Mouse (Mus musculus) left cerebral cortex, adult 2 months (tissue): ENCODE measurements around the gene Dppa5a. TPM values are rescaled to one million over a fixed set of nuclear protein-coding genes. Genes with fewer than 3 reads are reported as not detected.

Experiments
- DNase-seq, 2 experiments: peaks; one replicate each; pipeline ENCODE4 v3.0.0; 2021 to 2022; ENCODE audit warnings: low spot score in 2 of 2, mixed read lengths in 1 of 2; ENCODE audit errors: extremely low spot score in 1 of 2
- H3K27ac ChIP-seq: fragments of 200-600 bp; 2 replicates; pipeline ENCODE4 v1.8.1; 2022
- H3K4me3 ChIP-seq: fragments of 200-600 bp; 2 replicates; pipeline ENCODE4 v1.8.1; 2022
- CTCF ChIP-seq: fragments of 200-600 bp; IDR thresholded peaks from 2 replicates; pipeline ENCODE4 v1.8.1; 2022; ENCODE audit warnings: antibody characterized with exemption, mild to moderate bottlenecking, moderate library complexity
- intact Hi-C: fragments of 180-260 bp; cut with DNase I; formaldehyde crosslinking; loops from one replicate; pipeline ENCODE4 v1.15.1; 2025
- total RNA-seq, 2 experiments: library from RNA; stranded (reverse); gene quantifications; 2 replicates each; pipeline ENCODE4 v1.2.3; 2021

The Dppa5a gene
- total RNA-seq, 2 experiments from 2014 or later, result not detected

GRCm38 (mm10) chr9:78377546-78377945, 9.6 kb upstream of the Dppa5a start:
- no peak for TF ChIP-seq CTCF
- DNase-seq, result no peak
- intact Hi-C loops, result no loop called here
- H3K27ac ChIP-seq, result no peak overlapping the region
- H3K4me3 ChIP-seq, result no peak overlapping the region

- no peak for TF ChIP-seq CTCF
These were observed 7.5 kb upstream of the Dppa5a start for GRCm38 (mm10) chr9:78375486-78375885.

DNA sequence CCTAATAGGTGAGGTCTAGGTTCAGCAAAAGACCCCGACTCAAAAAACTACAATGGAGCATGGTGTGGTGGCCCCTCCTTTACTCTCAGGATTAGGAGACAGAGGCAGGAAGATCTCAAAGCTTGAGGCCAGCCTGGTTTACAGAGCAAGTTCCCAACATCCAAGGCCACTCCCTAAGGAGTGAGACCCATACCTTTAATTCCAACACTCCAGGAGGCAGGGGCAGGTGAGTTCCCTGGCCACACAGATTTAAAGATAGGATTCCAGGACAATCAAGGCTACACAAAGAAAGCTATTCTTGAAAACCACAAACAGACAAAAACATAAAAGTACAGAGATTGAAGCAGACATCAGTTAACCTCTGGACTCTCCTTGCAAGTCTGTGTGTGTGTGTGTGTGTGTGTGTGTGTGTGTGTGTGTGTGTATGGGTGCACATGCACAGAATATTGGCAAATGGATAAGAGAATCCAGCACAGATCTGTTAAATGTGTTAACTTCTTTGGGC, 7.0 kb upstream of the Dppa5a start:
- intact Hi-C loops, result no loop called here
- no peak for DNase-seq
- H3K27ac ChIP-seq, result no peak overlapping the region
- H3K4me3 ChIP-seq, result no peak overlapping the region
- TF ChIP-seq CTCF, result no peak

More at GRCm38 (mm10) chr9:78375486-78375885, 7.5 kb upstream of the Dppa5a start:
- H3K4me3 ChIP-seq, result no peak overlapping the region
- no peak overlapping the region for H3K27ac ChIP-seq
- no peak for DNase-seq
- intact Hi-C loops, result no loop called here

DNA sequence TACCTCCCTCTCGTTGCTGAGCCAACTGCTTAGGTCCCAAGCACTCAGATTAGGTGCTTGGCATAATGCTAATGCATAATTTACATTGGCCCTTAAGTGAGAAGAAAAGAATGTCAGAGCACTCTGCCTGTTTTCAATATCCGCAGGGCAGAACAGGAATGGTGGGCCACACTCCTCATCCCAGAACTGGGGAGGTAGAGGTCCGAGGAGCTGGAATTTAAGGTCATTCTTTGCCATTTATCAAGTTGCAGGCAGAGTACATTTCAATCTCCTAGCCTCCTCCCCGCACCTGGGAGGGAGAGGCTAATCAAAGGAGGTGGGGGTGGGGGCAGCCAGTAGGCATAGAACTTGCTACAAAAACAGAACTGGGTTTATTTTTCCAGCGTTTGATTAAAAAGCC, 6.4 kb upstream of the Dppa5a start:
- no peak for TF ChIP-seq CTCF
- no peak for DNase-seq
- no peak overlapping the region for H3K4me3 ChIP-seq
- no peak overlapping the region for H3K27ac ChIP-seq
- intact Hi-C loops, result no loop called here

DNA sequence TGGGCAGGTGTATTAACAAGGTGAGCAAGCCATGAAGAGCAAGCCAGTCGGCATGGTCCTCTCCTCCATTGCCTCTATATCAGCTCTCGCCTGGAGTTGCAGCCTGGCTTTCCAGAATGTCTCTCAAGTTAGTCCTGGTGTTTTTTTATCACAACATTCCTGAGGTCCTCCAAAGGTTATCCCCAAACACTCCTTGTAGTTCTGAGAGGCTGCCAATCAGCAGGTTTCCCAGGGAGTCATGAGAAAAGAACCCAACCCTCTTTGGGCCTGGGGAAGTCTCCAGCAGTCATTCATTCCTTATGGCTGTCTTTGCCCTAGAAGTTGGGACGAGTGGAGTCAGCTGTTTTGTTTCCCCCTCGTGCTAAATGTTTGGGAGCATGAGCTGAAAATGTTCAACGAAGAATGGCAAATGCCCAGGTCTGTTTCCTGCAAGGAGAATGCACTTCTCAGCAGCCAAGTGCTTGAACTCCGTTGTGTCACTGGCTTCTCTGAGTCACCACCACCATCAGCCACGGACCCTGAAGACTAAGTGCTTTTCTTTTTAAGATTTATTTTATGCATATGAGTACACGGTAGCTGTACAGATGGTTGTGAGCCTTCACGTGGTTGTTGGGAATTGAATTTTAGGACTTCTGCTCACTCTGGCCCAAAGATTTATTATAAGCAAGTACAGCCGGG, 5.0 kb upstream of the Dppa5a start:
- Histone ChIP-seq H3K4me3 (no peak overlapping the region), H3K27ac (no peak overlapping the region)
- intact Hi-C loops, result no loop called here
- DNase-seq, result no peak
- TF ChIP-seq CTCF, result no peak

GRCm38 (mm10) chr9:78371441-78371840, 3.5 kb upstream of the Dppa5a start:
- intact Hi-C loops, result no loop called here
- no peak for TF ChIP-seq CTCF
- Histone ChIP-seq H3K4me3 (no peak overlapping the region), H3K27ac (no peak overlapping the region)
- no peak for DNase-seq

DNA sequence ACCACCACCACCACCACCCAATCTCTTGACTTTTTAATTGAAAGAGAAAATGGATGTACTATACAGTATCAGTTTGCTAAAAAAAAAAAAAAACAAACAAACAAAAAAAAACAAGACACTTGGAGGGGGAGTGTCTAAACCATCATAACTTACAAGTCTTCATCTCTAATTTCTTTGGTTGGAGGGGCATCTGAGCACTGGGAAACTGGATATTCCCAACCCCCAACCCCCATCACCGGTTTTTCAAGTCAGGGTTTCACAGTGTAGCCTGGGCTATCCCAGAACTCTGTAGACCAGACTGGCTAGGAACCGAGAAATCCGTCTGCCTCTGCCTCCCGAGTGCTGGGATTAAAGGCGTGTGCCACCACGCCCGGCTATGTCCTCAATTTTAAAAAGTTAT, 1.8 kb upstream of the Dppa5a start:
- H3K4me3 ChIP-seq, result no peak overlapping the region
- no peak for TF ChIP-seq CTCF
- DNase-seq, result no peak
- intact Hi-C loops, result no loop called here
- H3K27ac ChIP-seq, result no peak overlapping the region

GRCm38 (mm10) chr9:78369349-78369748, 1.4 kb upstream of the Dppa5a start:
- TF ChIP-seq CTCF, result no peak
- Histone ChIP-seq H3K27ac (no peak overlapping the region), H3K4me3 (no peak overlapping the region)
- intact Hi-C loops, result no loop called here
- DNase-seq, result no peak

- H3K27ac ChIP-seq, result no peak overlapping the region
- DNase-seq, result no peak
- intact Hi-C loops, result no loop called here
- H3K4me3 ChIP-seq, result no peak overlapping the region
- no peak for TF ChIP-seq CTCF
These were observed 805 bp upstream of the Dppa5a start for GRCm38 (mm10) chr9:78368671-78369293.

- DNase-seq, result no peak
- no peak for TF ChIP-seq CTCF
- intact Hi-C loops, result no loop called here
- H3K27ac ChIP-seq, result no peak overlapping the region
- no peak overlapping the region for H3K4me3 ChIP-seq
These were observed 2.0 kb downstream of the Dppa5a start for GRCm38 (mm10) chr9:78365850-78366544.

- no peak overlapping the region for H3K27ac ChIP-seq
- DNase-seq, result no peak
- H3K4me3 ChIP-seq, result no peak overlapping the region
- intact Hi-C loops, result no loop called here
- no peak for TF ChIP-seq CTCF
These were observed 3.3 kb downstream of the Dppa5a start for GRCm38 (mm10) chr9:78364701-78365100.

DNA sequence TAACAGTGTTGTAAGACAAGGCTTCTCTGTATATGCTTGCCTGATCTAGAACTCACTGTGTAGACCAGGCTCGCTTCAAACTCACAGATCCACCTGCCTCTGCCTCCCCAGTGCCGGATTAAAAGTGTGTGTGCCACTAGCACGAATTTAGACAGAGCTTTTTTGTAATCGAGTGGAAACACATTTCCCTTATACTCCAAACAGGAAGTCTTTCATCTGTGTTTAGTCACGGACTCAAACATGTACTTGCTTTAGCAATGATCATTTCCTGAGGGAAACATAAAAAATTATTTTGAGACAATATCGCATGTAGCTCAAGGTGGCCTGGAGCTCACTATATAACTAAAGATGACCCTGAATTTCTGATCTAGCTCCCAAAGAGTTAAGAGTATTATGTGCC, 4.6 kb downstream of the Dppa5a start:
- no peak overlapping the region for H3K4me3 ChIP-seq
- no peak for DNase-seq
- intact Hi-C loops, result no loop called here
- TF ChIP-seq CTCF, result no peak
- H3K27ac ChIP-seq, result no peak overlapping the region
